Mouse (Mus musculus): ENCODE results near the gene Gm21958.

GRCm38 (mm10) chr3:54668141-54668540 is 46.0 kb downstream of the Gm21958 start:
- TF ChIP-seq NRF1 (IDR thresholded peaks at IDR 0.05; ENCODE audit: insufficient read depth, low read depth, low read length, poor library complexity, severe bottlenecking) (no peak), SIN3A (IDR thresholded peaks at IDR 0.05; ENCODE audit: low read length) (no peak), MAX (IDR thresholded peaks at IDR 0.05; ENCODE audit: low read length) (no peak), MYC (IDR thresholded peaks at IDR 0.05; ENCODE audit: low read depth, low read length) (no peak), BHLHE40 (IDR thresholded peaks at IDR 0.05; ENCODE audit: borderline replicate concordance, low read depth, low read length) (no peak), ZNF384 (IDR thresholded peaks at IDR 0.05; ENCODE audit: low read depth, low read length) (no peak), ETS1 (IDR thresholded peaks at IDR 0.05; ENCODE audit: low read depth, low read length) (no peak), EP300 (IDR thresholded peaks at IDR 0.05; ENCODE audit: low read depth in 1 of 2, low read length in 2 of 2) (no peak), CTCF (IDR thresholded peaks at IDR 0.05 in 2 of 3, conservative IDR thresholded peaks at IDR 0.05 in 1 of 3; ENCODE audit: control insufficient read depth in 1 of 3, insufficient read depth in 1 of 3, low read depth in 2 of 3, low read length in 3 of 3, poor library complexity in 1 of 3, severe bottlenecking in 1 of 3) (no peak), POLR2A (IDR thresholded peaks at IDR 0.05; ENCODE audit: control insufficient read depth in 1 of 2, insufficient read depth in 1 of 2, low read depth in 1 of 2, low read length in 2 of 2, poor library complexity in 1 of 2) (no peak), USF1 (IDR thresholded peaks at IDR 0.05; ENCODE audit: low read depth, low read length) (no peak), SMC3 (IDR thresholded peaks at IDR 0.05; ENCODE audit: low read depth, low read length) (no peak)

Data from MEL (cell line).